Mouse (Mus musculus): Measurements from ENCODE around the gene Klf1. TPM values are rescaled to one million over a fixed set of nuclear protein-coding genes. Genes with fewer than 3 reads are reported as not detected.

Gene Klf1
- polyA plus RNA-seq, 1 experiment = 0.10 TPM

GRCm38 (mm10) chr8:84933767-84934559 lies 32.2 kb downstream of the Klf1 start:
- peaks cover 63% of the 10 kb centered on the region for H3K27me3 ChIP-seq (ENCODE audit: control insufficient read depth, insufficient read depth, insufficient read length)
- no peaks in the 10 kb centered on the region for H3K79me2 ChIP-seq (ENCODE audit: control insufficient read depth, insufficient read depth)
- no peak for TF ChIP-seq USF1 (IDR thresholded peaks at IDR 0.05; ENCODE audit: low read depth)
- TF ChIP-seq POLR2AphosphoS2 (IDR thresholded peaks at IDR 0.05; ENCODE audit: insufficient read length, low read depth) = no peak
- no peak for TF ChIP-seq POLR2A (IDR thresholded peaks at IDR 0.05; ENCODE audit: insufficient read length, low read depth)
- no peak for TF ChIP-seq MYOD1 (IDR thresholded peaks at IDR 0.05; ENCODE audit: control insufficient read depth in 1 of 3, insufficient read length in 2 of 3, low read depth in 2 of 3)
- TF ChIP-seq REST (IDR thresholded peaks at IDR 0.05; ENCODE audit: insufficient read depth, insufficient read length) = no peak
- no peak for TF ChIP-seq CEBPB (IDR thresholded peaks at IDR 0.05; ENCODE audit: insufficient read depth, poor library complexity, severe bottlenecking)
- TF ChIP-seq E2F4 (IDR thresholded peaks at IDR 0.05; ENCODE audit: insufficient read depth) = no peak
- TF ChIP-seq MAX (IDR thresholded peaks at IDR 0.05; ENCODE audit: low read depth) = no peak
- H3K36me3 ChIP-seq (ENCODE audit: control insufficient read depth, insufficient read depth) = no peaks in the 10 kb centered on the region
- no peak overlapping the region for H3K4me2 ChIP-seq (ENCODE audit: low read depth)
- H3K4me3 ChIP-seq = no peak overlapping the region
- no peak overlapping the region for H3ac ChIP-seq (ENCODE audit: control insufficient read depth, insufficient read length)

- Histone ChIP-seq H3K79me2 (ENCODE audit: control insufficient read depth, insufficient read depth) (no peaks in the 10 kb centered on the region), H3K4me2 (ENCODE audit: low read depth) (no peak overlapping the region), H3K4me3 (no peak overlapping the region), H3K27me3 (ENCODE audit: control insufficient read depth, insufficient read depth, insufficient read length) (peaks cover 56% of the 10 kb centered on the region), H3ac (ENCODE audit: control insufficient read depth, insufficient read length) (no peak overlapping the region), H3K36me3 (ENCODE audit: control insufficient read depth, insufficient read depth) (no peaks in the 10 kb centered on the region)
- TF ChIP-seq TCF3 (IDR thresholded peaks at IDR 0.05; ENCODE audit: insufficient read length, low read depth) (no peak), POLR2A (IDR thresholded peaks at IDR 0.05; ENCODE audit: insufficient read length, low read depth) (no peak), USF1 (IDR thresholded peaks at IDR 0.05; ENCODE audit: low read depth) (no peak), MAX (IDR thresholded peaks at IDR 0.05; ENCODE audit: low read depth) (no peak), MYOG (IDR thresholded peaks at IDR 0.05; ENCODE audit: control insufficient read depth in 1 of 3, insufficient read depth in 1 of 3, insufficient read length in 2 of 3, low read depth in 2 of 3) (no peak), MYOD1 (IDR thresholded peaks at IDR 0.05; ENCODE audit: control insufficient read depth in 1 of 3, insufficient read length in 2 of 3, low read depth in 2 of 3) (no peak), CEBPB (IDR thresholded peaks at IDR 0.05; ENCODE audit: insufficient read depth, poor library complexity, severe bottlenecking) (no peak), TCF12 (IDR thresholded peaks at IDR 0.05; ENCODE audit: insufficient read depth, poor library complexity, severe bottlenecking) (no peak)
Measured at GRCm38 (mm10) chr8:84934860-84935259, 33.1 kb downstream of the Klf1 start.

DNA sequence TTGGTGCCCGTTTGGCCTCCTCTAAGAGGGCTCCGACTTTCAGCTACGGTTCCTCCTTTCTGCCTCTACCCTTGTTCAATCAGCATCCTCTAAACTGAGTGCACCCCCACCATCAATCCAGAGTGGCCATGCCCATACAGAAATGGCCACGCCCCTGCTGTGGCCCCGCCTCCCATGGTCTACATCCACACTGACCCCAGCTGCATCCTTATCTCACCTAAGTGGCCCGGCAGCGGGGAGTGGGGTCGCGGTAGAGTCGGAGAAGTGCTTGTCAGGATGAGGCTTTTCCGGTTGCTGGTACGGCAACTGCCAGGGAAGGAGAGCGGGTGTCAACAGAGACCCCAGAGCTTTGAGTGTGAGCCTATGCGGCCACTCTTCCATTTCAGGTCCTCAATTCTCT lies 33.8 kb downstream of the Klf1 start:
- no peak overlapping the region for H3ac ChIP-seq (ENCODE audit: control insufficient read depth, insufficient read length)
- H3K4me3 ChIP-seq = no peak overlapping the region
- peaks cover 53% of the 10 kb centered on the region for H3K27me3 ChIP-seq (ENCODE audit: control insufficient read depth, insufficient read depth, insufficient read length)
- H3K36me3 ChIP-seq (ENCODE audit: control insufficient read depth, insufficient read depth) = no peaks in the 10 kb centered on the region
- no peaks in the 10 kb centered on the region for H3K79me2 ChIP-seq (ENCODE audit: control insufficient read depth, insufficient read depth)
- H3K4me2 ChIP-seq (ENCODE audit: low read depth) = no peak overlapping the region
- TF ChIP-seq REST (IDR thresholded peaks at IDR 0.05; ENCODE audit: insufficient read depth, insufficient read length) (no peak), USF1 (IDR thresholded peaks at IDR 0.05; ENCODE audit: low read depth) (no peak)

- H3K4me3 ChIP-seq = no peak overlapping the region
- H3K36me3 ChIP-seq (ENCODE audit: control insufficient read depth, insufficient read depth) = no peaks in the 10 kb centered on the region
- H3K4me2 ChIP-seq (ENCODE audit: low read depth) = no peak overlapping the region
- peaks cover 50% of the 10 kb centered on the region for H3K27me3 ChIP-seq (ENCODE audit: control insufficient read depth, insufficient read depth, insufficient read length)
- no peak overlapping the region for H3ac ChIP-seq (ENCODE audit: control insufficient read depth, insufficient read length)
- TF ChIP-seq MAX (IDR thresholded peaks at IDR 0.05; ENCODE audit: low read depth) (no peak), E2F4 (IDR thresholded peaks at IDR 0.05; ENCODE audit: insufficient read depth) (no peak), POLR2AphosphoS2 (IDR thresholded peaks at IDR 0.05; ENCODE audit: insufficient read length, low read depth) (no peak), POLR2A (IDR thresholded peaks at IDR 0.05; ENCODE audit: insufficient read length, low read depth) (no peak), MYOG (IDR thresholded peaks at IDR 0.05; ENCODE audit: control insufficient read depth in 1 of 3, insufficient read depth in 1 of 3, insufficient read length in 2 of 3, low read depth in 2 of 3) (no peak), TCF12 (IDR thresholded peaks at IDR 0.05; ENCODE audit: insufficient read depth, poor library complexity, severe bottlenecking) (no peak), CEBPB (IDR thresholded peaks at IDR 0.05; ENCODE audit: insufficient read depth, poor library complexity, severe bottlenecking) (no peak), REST (IDR thresholded peaks at IDR 0.05; ENCODE audit: insufficient read depth, insufficient read length) (no peak), MYOD1 (IDR thresholded peaks at IDR 0.05; ENCODE audit: control insufficient read depth in 1 of 3, insufficient read length in 2 of 3, low read depth in 2 of 3) (no peak), TCF3 (IDR thresholded peaks at IDR 0.05; ENCODE audit: insufficient read length, low read depth) (no peak), SRF (IDR thresholded peaks at IDR 0.05; ENCODE audit: control insufficient read depth, insufficient read length, low read depth) (no peak)
- no peaks in the 10 kb centered on the region for H3K79me2 ChIP-seq (ENCODE audit: control insufficient read depth, insufficient read depth)
Measured at GRCm38 (mm10) chr8:84936041-84936961, 34.6 kb downstream of the Klf1 start.
